Mouse (Mus musculus): ENCODE measurements around the gene Uaca.
"Not testable (repeated sequence)": the region's sequence is repeated elsewhere in the genome, so short reads cannot be mapped to it uniquely, and the experiment has no call there.

Gene Uaca

DNA sequence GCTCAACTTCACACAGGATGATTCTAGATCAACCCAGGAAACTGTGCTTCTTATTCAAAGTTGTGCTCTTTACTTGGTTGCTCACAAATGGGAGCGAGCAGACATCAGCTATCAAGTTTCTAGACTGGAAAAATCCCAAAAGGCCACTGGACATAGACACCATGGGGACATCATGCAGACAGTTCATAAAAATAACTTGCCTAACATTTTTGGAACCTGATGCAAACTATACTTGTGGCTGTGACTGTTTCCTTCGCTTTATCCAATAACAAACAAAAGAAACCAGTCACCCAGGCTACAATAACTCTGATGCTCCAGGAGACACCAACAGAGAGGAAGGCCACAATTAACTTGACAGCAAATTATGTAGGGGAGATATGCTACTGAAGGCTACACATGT is 4.1 kb upstream of the Uaca start:
- in situ Hi-C loops (cut with MboI, MseI), result no loop called here

DNA sequence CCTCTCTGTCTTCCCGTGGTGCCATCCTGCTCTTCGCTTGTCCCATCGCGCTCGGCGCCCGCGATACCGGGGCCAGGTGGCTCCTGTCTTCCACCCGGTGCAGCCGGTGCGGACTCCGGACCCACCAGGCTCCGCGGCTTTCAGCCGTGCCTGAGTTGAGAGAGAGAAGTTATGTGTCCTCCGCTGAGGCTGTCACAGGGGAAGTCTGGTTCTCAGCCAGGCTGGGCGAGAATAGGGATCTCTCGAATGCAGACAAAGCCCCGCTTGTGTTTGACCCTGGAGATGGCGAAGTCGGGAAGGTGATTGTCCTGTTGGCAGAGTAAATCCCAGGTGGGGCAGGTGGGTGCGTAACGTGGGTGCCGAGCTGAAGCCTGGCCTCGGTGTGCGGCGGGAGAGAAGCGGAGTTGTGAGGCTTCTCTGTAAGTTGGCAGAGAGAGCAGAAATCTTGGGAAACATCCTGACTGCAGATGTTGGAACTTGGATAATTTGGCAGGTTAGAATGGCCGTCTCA is 554 bp downstream of the Uaca start:
- in situ Hi-C loops (cut with MboI, MseI), result no loop called here

DNA sequence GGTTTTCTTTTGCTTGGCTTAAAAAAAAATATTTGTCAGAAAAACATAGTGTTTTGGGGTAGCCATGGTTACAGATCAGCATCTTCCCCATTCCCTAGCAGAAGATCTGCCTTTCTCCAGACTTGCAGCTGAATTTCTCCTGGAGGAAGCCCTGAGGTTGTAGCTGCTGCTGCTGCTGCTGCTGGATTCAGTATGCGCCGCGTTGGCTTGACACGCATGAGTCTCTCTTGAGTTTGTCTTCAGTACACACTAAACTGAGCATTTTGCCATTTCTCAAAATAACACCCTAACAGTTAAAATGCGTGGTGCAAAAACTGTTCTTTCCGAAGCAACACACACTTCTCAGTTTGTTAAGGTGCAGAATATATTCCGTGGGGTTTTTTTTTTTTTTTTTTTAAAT is 1.7 kb downstream of the Uaca start:
- in situ Hi-C loops (cut with MboI, MseI), result no loop called here

DNA sequence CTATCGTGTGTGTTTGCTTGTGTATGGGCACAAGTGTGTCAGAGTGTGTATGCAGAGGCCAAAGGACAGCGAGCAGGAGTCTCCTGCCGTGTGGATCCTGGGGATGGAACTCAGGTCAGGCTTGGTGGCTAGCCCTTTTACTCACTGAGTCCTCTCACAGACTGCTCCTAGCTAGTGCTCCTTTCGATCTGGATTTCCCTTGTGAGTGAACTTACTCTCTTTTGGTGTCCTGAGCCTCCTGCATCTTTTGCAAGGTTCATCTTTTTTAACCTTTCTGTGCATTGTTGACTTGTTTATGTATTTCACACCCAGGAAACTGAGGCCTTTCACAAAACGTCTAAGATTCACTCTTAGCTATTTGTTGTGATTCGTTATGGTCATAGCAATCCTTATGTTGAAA is 2.8 kb downstream of the Uaca start:
- in situ Hi-C loops (cut with MboI, MseI), result no loop called here

DNA sequence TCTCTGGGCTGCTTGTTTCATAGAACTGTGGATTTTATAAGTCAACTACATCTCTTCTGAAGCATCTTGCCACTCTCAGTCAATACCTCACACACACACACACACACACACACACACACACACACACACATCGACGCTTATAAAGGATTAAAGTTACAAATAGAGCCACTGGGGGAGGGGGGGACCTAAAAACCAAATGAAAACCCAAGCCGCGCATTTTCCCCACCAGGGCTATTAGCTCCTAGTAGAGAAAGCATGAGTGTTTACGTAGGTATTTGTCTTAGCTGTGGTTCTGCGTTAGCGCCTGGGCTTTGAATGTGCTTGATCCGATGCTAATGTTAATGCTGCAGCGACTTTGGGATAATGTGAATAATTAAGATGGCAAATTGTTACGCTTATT is 4.7 kb downstream of the Uaca start:
- in situ Hi-C loops (cut with MboI, MseI), result no loop called here

DNA sequence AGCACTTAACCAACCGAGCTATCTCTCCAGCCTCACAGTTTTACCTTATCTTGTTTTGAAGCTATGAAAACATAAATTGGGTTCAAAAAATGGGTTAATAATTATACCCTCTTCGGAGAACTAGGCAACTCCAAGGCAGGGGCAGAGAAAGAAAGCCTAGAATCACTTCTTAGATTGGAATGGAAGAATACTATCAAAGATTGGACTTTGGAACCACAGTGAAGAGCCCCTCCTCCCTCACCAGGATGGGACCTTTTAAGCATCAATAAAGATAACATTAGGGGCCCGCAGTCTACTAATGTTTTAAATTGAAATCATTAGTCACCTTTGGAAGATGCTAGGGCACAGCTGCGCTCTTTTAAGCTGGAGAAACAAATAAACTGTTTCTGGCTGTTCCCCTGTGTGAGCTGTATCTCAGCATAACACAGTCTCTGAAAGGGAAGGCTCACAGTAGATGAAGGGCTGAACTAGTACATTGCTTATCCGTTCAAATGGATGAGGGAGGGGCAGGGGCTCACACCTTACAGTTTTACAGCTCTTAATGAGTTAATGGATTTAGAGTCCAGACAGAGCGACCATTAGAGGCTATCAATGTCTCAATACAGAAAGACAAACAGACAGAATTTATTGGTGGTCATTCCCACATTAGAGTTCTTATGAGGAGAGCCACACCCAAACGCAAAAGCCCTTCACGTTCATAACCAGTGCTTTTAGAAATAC is 6.5 kb downstream of the Uaca start:
- in situ Hi-C loops (cut with MboI, MseI), result no loop called here

DNA sequence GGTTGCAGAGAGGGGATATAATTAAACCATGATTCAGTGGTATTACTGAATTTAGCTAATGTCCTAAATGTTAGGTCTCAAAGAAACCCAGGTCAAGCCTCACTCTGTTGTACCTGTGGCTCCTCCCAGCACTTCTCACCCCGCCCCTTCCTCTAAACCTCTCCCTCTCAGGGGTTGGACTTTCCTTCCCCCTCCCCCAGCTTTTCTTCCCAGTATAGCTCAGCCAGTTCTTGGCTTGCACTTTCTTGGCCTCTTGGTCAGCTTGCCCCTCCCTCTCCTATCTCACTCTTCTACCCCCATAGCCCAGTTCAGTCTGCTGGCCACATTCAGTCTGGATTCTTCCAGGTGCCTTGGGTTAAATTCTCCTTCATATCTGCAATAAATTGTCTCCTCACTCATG is 7.4 kb downstream of the Uaca start:
- in situ Hi-C loops (cut with MboI, MseI), result no loop called here

DNA sequence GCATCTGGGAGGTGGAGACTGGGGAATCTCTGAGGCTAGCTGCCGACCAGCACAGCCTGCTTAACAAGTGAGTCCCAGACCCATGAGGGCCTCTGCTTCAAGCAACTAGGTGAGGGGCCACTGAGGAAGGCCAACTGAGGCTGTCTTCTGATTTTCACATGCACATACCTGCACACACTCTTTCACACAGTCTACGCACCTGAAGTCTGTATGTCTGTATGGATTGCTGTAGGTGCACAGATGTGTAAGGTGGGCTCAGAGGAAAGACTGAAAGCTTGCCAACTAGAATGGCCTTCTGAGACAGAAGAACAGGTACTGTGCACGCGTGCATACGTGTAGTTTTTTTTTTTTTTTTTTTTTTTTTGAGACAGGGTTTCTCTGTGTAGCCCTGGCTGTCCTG is 8.0 kb downstream of the Uaca start:
- in situ Hi-C loops (cut with MboI, MseI), result no loop called here

DNA sequence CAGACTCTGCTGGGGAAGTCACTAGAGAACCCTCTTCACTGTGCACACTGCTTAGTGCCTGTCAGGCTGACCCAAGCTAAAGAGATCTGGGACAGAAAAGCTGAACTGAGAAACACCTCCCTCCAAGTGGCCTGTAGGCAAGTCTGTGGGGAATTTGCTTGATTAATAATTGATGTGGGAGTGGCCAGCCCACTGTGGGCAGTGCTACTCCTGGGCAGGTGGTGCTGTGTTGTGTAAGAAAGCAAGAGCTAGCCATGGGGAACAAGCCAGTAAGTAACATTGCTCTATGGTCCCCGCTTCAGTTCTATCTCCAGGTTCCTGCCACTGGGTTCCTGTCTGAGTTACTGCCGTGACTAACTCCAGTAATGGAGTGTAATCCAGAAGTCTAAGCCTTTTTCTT is 11.7 kb downstream of the Uaca start:
- in situ Hi-C loops (cut with MboI, MseI), result no loop called here

DNA sequence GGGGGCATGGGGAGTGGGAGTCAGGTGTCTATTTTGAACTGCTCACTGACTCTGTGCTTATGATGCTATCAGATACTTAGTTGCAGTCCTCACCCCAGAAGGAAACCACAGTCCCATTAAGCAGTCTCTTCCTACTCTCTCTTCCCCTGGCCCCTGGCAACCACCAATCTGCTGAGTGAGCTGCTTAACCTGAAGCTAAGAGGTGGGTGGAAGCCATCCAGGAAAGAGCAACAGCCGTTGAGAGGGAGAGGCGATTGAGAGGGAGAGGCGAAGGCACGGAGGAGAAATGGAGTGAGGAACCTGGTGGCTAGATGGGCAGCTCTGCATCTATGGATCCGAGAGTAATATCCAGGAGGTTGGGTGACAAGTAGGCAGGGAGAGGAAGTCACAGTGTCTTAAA is 13.7 kb downstream of the Uaca start:
- in situ Hi-C loops (cut with MboI, MseI), result no loop called here

DNA sequence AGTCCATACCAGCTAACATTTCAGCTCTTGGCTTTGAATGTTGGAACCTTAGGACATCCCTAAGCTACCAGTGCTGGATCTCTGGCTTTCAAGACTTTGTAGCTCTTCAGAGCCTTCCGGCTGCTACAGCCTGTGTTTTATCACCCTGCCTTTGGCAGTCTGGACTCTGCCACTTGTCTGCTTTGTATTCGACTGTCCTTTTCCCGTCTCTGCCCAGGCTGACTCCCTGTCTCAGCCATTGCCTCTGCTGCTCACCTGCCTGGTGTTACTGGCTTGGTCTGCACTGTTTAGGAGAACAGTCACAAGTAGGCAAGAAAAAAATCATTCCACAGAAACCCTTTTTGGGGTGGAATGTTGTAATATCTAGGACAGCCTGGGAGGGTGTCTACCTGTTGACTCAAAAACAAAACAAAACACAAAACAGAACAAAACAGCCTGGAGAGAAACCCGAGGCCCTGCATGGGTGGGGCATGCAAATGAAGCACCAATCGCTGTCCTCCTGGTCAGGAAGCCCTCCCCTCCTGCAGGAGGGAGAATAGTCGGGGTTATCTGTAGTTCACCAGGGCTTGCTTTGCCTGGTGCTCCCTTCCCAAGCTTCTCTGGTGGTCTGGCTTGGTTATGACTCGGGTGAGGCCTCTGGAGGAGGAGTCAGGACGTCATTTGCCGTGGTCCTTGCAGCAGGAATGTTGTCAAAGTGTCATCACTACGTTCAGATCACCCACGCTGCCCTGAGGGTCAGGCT is 19.0 kb downstream of the Uaca start:
- in situ Hi-C loops (cut with MboI, MseI), result no loop called here

DNA sequence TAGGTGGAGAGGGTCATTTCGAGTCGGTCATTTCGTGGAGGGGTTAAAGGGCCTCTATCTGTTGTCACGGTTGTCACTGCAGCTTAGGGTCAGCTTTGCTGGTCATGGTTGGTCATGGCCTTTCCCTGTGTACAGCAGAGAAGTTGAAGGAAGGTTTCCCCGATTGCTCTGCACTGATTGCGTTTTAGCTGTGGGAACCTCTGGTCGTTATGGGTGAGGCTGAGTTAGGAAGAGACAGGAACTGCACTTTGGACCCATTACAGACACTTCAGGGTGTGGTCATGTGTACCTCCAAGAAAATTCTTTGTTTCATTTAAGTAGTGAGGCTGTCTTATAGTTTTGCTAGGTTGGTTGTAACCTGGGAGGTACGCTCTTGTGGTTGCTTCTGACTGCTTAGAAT is 21.2 kb downstream of the Uaca start:
- in situ Hi-C loops (cut with MboI, MseI), result no loop called here

DNA sequence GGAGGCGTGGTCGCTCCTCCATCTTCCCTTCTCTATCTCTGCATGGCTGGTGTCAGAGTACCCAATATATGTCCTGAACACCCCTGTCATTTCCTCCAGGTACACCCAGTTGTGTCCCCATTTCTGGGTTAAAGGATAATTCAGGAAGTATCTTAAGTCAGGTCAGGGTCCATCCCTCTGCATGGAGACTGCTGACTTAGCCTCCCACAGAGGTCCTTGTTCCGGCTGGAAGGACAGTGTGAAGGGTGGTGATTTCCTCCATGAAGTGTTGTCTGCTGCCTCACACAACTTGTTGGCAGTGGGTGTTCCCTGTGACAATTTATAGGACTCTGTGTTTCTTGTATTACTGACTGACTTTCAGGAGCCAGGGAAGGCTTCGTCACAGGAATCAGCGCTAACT is 23.2 kb downstream of the Uaca start:
- in situ Hi-C loops (cut with MboI, MseI), result no loop called here

DNA sequence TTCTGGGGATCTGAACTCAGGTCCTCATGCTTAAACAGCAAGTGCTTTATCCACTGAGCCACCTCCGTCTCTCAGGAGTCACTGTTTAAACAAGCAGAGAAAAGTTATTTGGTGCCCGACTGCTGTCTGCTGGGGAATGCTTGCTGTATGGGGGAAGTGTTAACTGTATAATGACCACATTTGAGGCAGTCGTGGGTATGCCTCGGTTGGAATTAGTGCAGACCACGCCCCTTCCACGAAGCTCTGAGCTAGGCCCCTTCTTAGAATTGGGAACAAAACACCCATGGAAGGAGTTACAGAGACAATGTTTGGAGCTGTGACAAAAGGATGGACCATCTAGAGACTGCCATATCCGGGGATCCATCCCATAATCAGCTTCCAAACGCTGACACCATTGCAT is 24.2 kb downstream of the Uaca start:
- in situ Hi-C loops (cut with MboI, MseI), result not testable (repeated sequence)

DNA sequence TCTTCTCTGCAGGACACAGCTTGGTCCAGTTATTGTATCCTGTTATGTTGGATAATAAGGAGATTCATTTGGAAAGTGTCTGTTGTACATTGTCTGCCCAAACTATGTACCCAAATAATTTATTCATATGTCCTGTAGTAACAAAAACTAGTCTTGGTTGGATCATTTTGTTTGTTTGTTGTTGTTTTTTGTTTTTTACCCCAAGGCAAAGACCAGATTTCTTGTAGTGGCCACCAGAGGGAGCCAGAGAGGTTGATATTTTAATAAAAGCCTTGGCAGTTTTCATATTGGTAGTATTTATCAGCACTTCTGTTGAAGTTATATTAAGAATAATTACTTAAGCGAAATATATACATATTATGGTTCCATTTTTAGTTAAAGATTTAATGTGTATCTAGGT is 25.0 kb downstream of the Uaca start:
- in situ Hi-C loops (cut with MboI, MseI), result no loop called here

DNA sequence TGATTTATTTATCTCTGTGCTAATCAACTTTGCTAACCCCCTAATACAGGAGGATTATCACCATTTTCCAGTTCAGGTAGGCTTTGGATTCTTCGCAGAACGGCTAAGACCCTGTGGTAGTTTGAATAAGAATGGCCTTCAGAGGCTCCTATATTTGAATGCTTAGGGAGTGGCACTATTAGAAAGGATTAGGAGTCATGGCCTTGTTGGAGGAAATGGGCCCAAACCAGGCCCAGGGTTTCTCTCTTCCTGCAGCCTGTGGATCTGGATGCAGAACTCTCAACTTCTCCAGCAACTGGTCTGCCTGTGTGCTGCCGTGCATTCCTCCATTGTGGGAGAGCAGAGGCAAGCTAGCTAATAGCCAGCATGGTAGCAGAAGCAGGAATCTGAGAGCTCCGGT is 27.2 kb downstream of the Uaca start:
- in situ Hi-C loops (cut with MboI, MseI), result no loop called here

DNA sequence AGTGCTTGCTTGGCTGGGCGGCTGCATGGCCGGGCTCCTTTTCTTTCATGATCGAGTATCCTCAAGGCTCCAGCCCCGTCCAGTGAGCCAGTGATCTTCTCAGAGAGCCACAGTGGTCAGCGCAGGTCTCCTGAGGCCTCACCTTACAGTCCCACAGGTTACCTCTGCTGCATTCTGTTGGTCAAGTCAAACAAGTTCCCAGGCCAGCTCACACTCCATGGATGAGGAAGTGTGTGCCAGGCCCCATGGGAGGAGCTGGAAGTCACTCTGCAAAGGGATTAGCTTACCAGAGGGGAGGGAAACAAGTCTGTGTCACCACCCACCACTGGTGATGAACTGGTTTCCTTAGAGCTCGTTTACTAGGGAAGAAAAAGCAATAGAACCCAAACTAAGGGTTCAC is 28.3 kb downstream of the Uaca start:
- in situ Hi-C loops (cut with MboI, MseI), result no loop called here

DNA sequence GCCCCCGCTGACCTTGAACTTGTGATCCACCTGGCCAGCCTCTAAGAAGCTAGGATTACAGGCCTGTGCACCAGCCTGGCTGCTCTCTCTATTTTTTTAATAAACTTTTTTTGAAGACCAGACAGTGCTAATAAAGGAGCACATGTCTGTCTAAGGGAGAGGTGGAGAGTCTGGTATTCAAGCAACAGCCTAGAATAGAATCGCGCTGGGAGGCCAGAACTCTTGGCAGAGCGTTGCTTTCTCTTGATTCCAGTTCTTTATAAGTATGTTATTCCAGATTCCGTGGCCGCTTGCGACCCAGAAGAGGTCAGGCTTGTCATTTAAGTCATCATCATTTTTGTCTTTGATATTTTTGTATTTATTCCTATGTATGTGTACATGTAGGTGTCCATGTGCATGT is 31.2 kb downstream of the Uaca start:
- in situ Hi-C loops (cut with MboI, MseI), result no loop called here

DNA sequence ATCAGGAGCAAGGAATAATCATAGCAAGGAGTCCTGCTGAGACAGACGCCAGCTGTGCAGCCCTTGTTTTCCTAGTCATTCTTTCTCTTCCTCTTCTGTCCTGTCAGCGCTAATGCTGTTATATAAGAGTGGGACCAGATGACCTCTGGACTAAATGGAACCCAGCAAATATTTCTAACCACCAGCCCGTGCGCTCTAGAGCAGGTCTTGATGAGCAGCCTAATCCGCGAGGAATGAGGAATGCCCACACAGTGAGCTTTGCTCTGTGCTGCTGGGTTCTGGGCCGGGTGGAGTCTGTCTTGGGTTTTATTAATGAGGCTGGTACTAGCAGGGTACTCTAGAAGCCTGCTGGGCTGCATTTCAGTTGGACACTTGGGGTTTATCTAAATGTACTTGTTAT is 32.4 kb downstream of the Uaca start:
- in situ Hi-C loops (cut with MboI, MseI), result no loop called here

DNA sequence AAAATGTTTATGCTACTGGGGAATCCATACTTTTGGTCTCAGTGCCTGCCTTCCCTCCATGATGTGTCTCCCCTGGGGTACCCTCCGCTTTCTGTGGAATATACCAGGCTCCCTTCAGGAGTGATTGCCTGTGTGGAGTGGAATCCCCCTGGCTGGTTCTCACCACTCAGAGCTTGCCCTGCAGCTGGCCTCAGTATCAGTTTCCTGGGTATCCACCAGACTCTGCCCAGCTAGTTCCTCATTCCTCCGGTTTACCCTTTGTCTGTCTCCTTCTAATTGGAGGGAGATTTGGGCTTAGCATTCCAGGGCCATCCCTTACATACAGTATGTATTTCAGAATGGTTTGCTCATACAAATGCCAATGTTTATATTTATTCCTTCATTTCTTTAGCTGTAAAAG is 33.9 kb downstream of the Uaca start:
- in situ Hi-C loops (cut with MboI, MseI), result no loop called here

DNA sequence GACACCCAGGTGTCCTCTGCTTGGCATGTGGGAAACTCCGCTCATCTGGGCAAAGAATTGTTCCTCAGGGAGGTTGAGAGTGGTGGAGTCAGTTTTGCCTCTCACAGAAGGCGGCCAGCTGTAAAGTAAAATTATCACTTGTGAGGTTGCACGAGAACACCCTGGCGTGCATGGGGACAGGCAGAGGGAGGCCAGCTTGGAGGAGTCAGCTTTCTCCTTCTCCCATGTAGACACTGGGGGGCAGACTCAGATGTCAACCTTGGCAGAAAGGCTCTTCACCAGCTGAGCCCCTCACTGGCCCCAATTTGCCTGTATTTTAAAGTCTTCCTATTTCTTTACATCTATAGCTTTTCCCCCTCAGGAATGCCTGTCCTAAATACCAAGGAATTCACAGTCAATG is 35.3 kb downstream of the Uaca start:
- in situ Hi-C loops (cut with MboI, MseI), result no loop called here

DNA sequence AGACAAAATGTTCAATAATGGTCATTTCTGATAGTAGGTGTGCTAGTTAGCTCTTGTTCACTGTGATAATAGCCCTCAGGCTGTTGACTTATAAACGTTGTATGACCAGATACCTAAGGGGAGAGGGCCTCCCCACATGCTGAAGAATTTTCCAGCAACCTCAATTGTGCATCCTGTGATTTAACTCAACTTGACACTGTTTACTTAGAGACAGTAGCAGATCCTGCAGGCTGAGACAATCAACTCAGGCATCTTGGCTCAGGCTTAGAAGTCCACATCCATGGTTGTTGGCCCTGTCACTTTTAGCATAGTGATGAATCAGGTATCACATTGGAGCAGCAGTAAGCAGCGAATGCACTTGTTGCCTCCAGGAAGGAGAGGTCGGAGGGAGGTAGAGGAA is 35.7 kb downstream of the Uaca start:
- in situ Hi-C loops (cut with MboI, MseI), result no loop called here

DNA sequence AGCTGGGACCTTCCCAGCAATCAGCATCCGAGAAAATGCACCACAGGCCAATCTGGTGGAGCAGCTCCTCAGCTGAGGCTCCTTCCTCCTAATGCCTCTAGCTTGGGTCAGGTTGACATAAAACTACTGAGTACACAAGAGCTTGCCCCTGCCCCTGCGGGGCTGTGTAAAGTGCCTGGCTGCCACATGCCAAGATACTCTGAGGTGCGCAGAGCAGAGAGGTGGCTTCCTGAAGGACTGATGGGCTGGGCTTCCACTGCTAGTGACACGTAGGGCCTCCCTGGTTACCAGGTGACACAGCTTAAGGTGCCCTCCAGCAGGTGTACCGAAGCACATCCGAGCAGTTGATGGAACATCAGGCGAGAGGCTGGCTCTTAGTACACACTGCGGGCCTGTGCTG is 37.9 kb downstream of the Uaca start:
- in situ Hi-C loops (cut with MboI, MseI), result no loop called here

DNA sequence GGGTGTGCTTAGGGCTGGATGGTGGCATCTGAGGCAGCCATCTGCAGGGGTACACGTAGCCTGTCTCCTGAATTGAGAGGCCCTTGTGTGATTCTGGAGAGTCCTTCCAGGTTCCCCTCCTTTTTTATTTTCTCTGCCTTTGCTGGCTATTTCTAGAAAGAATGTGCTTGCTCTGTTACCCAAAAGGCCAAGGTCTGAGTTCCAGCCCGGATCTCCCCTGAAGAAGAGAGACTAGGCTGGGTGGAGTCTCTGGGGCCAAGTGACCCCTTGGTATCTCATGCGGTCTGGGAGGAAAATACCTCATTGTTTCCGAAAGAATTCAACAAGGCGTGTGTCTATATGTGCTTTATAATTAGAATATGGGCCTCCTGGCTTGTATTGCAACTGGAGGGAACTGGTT is 41.8 kb downstream of the Uaca start:
- in situ Hi-C loops (cut with MboI, MseI), result no loop called here
